Mouse (Mus musculus) kidney, postnatal 36 days (tissue): ENCODE measurements at regions not wholly inside any gene's neighbourhood (a gene's known extent, or its start where the extent isn't known, plus 50 kb on each side); places are given as distances from the start of the nearest gene placed in this dataset.
A peak's percentile ranks its signal among the peaks of the same experiment; 100 is the strongest.

Experiments used
- DNase-seq, 2 experiments: peaks; one replicate each; pipeline ENCODE4 v3.0.0; 2021 to 2022; ENCODE audit warnings: mixed read lengths in 2 of 2

DNA sequence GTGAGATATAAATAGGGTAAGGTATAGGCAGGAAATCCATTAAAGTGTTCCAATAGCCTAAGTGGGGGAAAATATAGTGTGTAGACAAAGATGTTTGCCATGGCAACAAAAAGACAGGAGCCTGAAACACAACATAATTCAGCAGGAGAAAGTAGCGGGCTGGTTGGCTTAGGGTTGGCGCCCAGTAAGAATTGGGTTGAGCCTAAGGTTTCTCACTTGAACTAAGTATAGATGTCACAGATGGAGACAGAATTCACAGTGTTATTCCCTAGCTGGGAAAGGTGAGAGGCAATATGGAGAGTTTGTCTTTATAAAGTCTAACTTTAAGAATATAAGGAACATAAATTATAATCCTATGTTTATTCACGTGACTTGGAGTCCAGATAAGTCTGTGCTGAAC, 64.8 kb upstream of the Ogfrl1 start:
- DNase-seq, result no peak

DNA sequence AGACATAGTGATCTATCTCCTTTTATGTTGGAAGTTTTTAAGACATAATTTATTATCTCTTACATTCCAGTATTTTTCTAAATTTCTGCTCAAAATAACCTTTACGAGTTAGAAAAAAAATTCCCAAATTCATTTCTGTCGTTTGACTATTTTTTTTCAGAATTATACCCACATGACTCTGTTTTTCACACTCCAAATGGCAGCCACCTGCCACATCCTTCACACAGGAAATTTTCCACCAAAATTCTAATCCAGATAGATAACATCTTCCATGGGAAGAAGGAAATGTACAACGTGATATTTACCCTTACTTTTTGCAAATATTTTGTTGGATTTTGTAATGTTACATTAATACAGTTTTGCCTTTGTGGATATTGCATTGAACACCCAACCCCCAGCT, 66.5 kb upstream of the Ogfrl1 start:
- DNase-seq, result no peak

DNA sequence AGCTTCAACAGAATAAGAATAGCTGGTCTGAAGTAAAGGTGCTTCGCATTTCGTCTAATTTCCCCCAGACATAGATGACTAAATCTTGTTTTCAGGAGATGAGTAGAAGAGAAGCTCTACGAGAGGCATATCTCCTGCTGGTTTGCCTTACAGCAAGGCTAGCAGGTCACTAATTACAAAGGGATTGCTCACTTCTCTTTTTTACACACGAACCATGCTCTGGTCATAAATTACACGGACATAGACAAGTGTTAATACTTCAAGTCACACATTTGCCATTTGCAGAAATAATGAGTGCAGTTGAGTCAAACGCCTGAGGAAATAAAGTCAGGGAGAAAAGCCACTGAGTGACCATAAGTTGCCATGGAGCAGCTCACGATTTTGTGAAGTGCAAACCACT, 68.8 kb upstream of the Ogfrl1 start:
- DNase-seq, result no peak

DNA sequence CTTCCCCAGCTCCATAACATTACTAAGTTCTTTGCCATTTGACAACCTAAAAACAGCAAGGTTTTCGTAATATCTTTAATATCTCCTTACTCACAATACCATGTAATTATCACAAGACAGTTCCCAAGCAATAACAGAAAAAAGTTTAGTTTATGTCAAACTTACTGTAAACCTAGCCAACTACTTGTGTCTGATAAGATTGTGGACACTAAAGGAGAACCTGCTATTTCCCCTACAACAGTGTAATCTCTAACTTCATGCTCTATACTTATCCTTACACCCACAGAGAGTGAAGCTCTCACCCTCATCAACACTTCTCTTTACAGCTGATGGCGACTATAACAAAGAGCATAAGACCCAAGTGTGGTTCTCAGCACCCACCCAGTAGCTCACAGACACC, 69.8 kb upstream of the Ogfrl1 start:
- no peak for DNase-seq

DNA sequence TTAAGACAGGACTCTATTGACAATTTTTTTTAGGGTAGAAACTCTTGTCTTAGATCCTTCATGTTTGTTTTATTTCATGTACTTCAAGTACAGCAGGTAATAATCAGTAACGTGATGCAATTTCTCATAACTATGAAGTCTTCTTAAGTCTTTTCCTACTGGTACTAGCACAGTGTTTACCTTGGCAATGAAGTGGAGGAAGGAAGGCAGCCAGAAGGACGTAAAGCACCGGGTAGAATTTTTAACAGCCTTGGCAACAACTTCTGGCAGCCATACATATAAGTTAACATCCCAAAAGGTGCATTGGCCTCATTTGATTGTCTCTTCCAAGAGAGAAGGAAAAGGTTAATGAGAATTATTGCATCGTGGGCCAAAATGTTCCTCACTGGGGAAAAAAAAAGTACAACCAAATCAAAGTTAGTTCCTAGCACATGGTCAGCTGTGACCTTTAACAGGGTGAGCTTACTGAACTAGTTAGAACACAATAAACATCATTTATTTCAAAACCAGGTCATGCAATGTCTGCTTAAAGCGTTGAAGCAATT, 83.3 kb upstream of the Ogfrl1 start:
- no peak for DNase-seq

DNA sequence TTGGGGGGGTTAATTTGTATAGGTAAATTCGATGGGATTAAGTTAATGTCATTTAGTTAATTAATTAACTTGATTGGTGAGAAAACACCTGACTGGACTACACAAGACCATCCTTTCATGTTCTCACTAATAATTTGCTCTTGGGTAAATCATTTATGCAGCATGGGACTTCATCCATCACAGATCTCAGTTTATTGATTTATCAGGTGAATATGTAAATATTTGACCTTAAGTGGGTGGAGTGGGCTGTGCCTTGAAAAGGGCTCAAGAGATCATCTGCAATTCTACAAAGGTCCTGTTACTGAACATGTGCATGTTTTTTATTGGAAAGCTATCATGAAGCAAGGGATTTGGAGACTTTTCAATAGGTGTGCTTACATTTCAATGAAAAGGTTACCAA, 87.0 kb upstream of the Ogfrl1 start:
- no peak for DNase-seq

DNA sequence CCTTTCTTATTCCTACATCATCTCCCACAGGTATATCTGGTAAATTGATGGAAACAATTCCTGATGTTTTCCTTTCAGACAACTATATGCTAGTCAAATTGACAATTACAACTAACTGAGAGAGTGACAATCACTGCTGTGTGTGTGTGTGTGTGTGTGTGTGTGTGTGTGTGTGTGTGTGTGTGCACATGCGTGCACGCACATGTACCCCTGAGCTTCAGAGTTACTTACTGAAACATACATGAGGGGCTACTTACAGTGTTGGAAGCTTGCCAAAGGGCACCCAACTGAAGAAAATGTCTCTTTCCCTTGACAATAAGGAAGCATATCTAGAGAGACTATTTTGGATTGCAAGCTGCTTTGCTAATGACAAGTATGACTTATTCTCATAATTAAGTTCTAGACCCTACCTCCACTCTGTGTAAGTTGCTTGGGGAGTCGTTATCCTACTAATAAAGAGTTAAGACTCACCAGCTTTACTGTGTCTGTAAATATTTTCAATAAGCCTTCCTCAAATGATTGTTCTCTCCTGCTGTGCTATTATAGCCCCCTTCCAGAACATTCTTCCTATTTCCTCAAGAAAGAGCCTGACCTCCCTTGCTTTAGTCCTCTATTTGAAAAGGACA, 87.7 kb upstream of the Ogfrl1 start:
- no peak for DNase-seq

DNA sequence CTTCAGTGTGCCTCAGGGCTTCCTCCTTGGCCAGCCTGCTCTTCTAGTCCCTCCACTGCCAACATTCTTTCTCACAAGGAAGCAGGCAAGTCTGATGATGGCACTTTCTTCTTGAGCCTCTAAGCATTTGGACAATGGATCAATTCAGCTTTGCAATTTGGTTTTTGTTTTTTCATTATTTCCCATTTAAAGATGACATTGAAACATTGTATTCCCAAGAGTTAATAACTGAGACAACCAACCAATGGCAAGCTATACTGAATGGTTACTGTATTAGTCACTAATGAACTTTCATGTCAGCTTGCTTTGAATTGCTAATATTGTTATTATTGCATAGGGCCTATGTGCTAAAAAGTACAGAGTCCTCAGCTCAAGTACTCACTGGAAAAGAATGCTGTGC, 89.5 kb upstream of the Ogfrl1 start:
- no peak for DNase-seq

DNA sequence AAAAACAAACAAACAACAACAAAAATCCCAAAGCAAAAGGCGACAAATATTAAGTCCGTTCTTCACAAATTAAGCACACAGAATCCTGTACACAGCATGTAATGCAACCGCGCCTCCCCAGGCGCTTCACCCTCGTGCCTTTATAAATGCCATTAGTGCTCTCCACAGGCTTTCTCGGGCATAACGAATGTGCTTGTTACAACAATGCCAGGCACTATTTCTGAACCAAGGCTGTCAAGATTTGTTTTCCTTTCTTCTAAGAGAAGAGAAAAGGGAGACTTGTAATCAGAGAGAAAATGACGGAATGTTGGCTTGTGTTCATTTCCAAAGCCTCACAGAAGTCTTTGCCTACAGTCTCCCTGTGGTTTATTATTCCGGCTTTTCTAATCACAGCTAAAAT, 93.1 kb upstream of the Ogfrl1 start:
- peak in 1 of 2 experiments; percentile 5 for DNase-seq

DNA sequence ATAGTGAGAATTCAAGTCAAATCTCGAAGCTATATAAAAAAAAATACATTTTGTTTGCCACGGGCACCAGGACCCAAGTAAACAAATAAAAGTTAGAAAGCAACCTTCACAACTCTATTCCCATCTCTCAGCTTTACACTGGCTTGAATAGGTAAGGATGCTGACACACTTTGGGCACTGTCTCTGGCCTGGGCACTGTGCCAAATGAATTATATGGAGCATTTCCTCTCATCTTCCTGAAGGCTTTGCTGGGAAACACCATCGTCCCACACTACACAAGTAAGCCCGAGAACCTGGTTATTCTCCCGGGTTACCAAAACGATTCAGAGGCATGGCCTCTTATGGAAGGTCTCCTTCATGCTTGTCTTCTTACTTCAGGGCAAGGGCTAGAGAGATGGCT, 93.5 kb upstream of the Ogfrl1 start:
- DNase-seq, result peak in 1 of 2 experiments; percentile 15

DNA sequence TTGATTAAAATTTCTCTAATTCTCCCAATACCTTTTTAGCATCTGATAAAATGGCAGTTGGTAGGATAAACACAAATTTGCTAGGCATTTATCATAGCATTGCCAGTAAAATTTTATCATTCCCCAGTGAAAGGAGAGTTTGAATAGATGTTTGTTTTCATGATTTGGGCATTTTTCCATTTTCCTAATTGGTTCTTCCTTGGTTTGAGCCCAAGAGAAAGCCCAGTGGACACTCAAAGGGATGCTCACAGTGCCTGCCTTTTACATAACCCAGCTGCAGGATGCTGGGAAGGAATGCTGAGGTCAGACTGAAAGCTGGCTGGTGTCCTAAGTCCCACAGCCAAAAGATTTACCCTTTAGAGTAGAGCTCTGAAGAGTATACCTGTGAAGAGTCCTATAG, 95.4 kb upstream of the Ogfrl1 start:
- DNase-seq, result no peak

DNA sequence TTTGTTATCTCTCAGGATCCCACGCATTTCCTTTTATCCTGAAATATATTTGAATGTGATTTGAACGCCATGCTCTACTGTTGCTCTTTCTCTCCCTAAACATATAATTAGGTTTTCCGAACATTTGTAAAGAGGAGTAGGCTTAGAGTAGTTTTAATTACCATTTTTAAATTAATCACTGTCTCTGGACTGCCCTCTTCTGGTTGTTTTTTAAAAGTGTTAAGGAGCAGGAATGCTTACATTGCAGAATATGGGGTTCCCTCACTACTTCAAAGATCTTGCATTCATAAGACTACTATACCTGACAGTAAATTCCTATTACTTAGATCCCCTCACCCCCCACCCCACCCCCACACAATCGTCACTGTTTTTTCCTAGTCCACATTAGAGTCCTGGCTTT, 97.8 kb upstream of the Ogfrl1 start:
- DNase-seq, result no peak

DNA sequence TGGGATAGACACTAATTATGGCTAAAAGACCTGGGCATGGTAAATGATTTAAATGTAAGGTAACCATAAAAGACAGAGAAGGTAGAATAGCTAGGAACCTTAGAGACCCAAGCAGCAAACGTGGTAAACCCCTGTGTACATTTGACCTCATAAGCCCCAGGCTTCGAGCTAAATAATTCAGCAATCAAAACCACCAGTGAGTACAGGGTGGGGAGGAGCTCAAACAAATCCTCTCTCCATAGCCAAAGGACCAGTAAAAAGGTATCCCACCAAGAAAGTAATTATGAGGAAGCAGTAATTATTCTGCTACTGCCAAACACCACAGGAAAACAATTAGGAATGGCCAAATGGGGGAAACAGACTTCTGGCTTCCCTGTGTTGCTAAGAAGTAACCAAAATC, 122.5 kb upstream of the Ogfrl1 start:
- DNase-seq, result no peak

DNA sequence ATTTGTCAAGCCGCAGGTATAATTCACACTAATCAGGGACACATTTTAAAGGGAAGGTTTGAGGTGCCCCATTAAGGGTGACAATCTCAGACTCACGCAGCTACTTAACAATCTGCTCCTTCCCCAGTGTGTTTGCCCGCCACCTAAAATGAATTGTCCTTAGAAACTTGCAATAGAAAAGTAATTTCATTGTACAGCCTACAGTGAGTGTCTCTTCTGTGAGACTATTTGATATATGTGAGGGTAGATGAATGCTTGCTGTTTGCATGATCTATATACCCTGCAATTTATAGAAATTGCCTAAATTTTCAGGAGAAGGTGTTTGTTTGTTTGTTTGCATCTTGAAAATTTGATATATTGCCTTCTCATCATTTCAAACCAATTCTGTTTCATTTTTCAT, 135.1 kb upstream of the Ogfrl1 start:
- DNase-seq, result no peak

DNA sequence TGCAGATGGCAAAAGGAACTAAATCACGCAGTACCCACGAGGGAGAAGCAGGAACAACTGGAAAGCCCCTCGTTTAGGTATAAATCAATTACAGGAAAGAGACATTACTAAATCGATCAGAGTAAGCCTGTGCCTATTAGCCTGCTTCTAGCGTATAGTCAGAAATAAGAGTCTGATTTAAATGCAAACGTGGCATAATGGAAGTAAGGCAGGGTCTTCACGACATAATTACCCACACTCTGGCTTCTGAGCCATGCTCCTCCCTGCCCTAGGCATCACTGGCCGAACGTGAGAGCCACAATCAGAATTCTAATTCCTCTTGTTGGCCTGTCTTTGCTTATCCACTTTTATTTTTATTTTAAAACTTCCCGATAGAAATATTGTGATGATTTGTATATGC, 139.0 kb upstream of the Ogfrl1 start:
- DNase-seq, result no peak

DNA sequence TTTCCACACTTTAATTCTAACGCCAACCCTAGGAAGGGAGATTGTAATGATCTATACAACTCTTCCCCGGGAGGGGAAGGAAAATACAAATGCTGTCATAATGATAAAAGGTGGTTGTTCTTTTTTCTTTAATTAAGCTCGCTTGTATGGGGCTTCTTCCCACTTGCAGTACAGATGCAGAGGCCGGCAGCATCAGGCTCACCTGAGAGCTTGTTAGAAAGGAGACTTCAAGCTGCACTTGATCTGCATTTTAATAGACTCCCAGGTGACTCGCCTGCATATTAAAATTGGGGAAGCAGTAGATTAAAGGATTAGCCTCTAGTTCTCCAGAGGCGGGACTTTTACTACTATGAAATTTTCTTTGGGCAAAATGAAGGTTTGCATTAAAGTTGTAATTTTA, 140.8 kb upstream of the Ogfrl1 start:
- no peak for DNase-seq

DNA sequence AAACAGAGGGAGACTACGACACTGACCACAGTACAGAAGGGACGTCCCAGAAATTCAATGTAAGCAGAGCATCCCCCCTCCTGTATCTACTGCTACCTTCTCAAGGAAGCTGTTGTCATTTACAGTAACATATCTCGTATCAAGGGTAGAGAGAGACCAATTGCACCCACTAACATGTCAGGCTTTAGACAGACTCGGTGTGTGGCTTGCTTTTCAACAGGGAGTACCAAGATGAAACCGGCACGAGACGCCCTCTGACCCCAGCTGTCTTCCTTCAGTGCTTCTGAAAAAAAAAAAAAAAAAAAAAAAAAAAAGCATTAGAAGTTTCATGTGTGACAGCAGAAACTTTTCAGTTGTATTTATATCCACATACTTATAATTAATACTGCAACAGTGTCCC, 143.0 kb upstream of the Ogfrl1 start:
- peak in 1 of 2 experiments; percentile 33 for DNase-seq

DNA sequence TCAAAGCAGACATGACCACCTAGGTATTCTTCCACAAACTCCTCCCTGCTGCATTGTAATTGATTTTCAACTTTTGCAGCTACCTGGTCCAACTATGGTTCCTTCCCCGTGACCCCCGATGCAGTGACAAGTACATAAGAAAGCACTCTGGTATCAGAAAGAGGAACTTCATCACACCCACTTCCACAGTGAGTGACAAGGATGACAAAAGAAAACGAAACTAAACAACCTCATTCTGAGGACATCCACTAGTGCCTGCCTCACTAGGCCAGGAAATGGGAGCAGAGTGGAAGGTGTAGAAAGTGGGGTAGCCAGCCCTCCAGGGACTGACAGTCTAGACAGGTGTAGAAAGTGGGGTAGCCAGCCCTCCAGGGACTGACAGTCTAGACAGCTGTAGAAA, 158.2 kb upstream of the Ogfrl1 start:
- no peak for DNase-seq

DNA sequence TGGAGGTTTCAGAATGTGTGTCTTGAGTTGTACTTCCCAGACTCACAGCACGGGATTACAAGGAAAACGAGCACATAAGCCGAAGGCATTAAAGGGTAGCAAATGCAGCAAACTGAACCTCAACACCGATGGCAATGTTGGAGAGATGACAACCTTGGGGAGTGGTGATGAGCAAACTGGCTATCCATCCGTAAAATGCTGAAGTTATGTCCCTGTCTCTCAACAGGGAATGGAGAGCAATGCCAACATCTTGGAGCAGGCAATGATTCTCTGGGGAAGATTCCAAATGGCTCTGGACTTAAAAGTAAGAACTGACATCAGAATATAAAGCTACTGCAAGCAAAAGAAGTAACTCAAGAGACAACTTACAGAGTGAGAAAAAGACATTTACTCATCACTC, 170.5 kb upstream of the Ogfrl1 start:
- no peak for DNase-seq

DNA sequence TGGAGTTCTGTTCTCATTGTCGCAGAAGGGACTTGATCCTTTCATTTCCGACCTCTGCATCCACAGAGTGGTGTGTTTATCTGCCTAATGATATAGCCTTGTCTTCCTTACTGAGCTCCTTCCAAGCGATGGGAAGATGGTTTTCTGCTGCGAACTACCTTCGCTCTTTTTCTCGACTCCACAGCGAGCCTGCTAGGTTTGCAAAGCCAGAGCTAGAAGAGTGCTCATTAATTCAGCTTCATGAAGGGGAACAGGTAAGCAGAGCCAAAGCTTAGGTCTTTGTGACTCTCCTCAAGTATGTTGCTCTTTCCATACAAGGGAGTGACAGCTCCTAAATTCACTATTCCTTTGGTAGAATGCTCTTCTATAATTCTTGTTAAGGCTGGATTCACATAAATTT, 176.9 kb upstream of the Ogfrl1 start:
- DNase-seq, result no peak

DNA sequence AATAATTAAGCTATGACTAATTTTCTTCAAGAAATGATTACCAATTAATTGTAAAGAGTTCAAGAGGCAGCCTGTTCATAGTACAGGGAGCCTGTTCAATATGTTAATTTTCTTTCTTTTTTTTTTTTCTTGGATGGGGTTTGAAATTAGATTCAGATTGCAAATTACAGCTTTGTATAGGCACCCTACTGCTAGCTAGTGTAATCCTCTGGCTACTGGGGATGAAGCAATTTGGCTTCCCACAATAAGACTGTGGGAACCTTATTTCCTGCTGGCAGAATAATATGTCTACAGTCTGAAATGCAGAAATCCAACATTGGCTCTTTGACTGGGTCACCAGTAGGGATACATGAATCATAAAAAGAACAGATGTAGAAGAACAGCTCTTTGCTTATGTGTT, 177.4 kb upstream of the Ogfrl1 start:
- DNase-seq, result no peak

DNA sequence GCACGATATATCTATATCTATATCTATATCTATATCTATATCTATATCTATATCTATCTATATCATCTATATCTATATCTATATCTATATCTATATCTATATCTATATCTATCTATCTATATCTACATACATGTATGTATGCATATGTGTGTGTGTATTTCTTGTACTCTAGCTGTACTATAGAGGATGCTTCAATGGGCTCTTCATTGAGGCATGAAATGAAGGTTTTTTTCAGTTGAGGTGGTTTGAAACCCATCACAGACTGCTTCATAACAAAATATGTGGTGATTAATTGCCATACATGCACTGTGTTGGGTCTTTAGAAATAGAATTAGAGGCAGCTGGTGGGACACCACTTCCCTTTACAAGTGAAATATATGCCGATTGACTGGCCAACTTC, 177.9 kb upstream of the Ogfrl1 start:
- no peak for DNase-seq

DNA sequence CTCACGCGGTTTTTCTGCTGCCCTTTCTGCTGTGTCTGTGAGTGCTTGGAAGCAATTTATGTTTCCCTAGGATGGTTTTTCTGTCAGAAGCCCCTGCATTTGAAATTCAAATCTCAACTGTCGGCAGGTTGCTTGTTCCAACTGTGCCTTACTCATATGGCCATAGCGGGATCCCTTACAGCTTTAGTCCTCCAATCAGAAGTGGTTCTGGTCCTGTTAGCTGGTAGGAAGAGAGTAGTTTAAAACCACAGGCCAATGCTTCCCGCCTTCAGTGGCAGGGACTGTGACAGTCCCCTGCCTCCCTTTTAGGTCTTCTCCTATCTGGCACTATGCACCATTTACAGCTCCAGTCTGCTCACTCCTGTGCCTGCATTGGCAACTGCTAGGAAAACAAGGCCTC, 178.6 kb upstream of the Ogfrl1 start:
- no peak for DNase-seq

DNA sequence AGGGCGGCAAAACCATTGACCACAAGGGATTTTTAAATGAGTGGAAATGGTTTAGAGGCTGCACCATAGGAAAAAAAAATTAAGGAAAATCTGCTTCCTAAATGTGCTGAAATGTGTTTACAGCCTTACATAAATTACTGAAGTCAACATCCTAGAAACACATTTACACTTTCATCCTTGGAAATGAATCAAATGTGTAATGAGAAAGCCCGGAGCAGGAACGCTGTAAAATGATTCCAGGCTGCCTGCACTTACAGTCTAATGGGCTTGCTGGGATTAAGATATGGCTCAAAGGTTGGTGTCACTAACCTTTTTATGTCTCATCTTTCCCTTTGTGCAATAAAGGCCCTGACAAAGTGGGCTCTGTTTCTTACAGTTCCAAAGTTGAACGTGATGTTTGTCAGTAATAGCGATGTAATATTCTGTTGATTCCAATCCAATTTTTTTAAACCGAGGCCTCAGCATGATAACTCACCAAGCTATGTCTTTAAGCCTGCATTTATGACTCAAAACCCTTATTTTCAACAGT, 172.1 kb upstream of the B3gat2 start:
- DNase-seq, result no peak

DNA sequence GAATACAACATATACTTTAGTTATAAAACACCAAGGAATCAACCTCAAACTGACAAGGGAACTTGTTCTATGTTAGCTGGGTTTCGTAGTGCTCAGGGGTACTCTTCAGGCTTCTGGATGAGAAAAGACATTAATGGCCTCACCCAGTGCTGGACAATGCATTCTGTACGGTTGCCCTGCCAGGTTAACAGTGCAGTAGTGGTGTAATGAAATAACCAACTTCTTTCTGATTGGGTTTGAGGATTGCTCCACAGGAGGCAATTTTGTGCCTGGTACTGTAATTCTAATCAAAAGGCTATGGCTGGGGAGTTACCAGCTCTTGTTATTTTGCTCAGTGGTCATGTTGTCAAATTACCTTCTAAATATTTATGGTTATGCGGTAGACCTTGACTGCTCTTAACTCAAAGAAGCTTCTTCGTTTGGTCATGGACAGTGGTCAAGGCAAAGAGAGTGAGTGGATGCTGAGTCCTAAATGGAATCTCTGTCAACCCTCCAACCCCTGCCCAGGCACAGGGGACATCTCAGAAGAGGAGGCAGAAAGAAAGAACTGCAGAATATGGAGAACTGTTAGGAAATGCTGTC, 158.8 kb upstream of the B3gat2 start:
- no peak for DNase-seq
